Mouse (Mus musculus): ENCODE data around the gene Fshb.

Fshb gene

DNA sequence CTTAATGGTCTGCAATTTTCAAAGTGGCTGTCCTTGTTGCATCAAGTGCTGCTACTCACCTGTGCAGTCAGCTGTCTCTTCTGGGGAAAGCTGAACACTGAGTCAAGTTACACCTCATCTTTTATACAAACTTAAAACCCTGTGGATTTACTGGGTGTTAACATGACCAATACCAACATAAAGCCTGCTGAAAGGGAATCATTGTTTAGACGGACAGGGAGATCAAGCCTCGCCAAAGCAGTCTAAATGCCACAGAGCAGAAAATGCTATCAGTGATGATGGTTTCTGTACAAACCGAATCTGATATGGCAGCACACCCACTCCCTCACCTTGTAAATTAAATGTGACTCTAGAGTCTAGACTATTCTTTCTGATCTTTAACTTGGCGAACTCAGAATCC, at the start of gene Fshb:
Fshb (minus strand) TSS at position 101 of the 400 bp plus-strand sequence.
- DNase-seq (ENCODE audit: low spot score in 2 of 2) = no peak

DNA sequence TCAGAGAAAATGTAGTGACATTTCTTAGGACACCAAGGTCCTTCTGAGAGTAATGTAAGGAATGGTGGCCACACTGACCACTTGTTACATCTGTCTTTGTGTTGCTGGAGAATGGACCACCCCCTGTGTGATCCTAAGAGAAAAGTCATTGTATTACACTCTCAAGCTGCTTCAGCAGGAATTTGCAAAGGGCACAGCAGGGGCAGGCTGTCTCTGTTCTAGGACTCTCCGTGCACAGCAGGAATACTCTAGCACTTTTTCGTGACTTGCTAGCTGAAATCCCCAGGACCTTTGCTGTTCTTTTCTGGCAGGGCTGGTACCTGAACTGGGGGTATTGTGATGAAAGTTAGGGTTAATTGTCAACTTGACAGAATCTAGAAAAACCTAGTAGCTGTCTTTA, 24.8 kb upstream of the Fshb start:
- no peak for DNase-seq (ENCODE audit: low spot score in 2 of 2)

DNA sequence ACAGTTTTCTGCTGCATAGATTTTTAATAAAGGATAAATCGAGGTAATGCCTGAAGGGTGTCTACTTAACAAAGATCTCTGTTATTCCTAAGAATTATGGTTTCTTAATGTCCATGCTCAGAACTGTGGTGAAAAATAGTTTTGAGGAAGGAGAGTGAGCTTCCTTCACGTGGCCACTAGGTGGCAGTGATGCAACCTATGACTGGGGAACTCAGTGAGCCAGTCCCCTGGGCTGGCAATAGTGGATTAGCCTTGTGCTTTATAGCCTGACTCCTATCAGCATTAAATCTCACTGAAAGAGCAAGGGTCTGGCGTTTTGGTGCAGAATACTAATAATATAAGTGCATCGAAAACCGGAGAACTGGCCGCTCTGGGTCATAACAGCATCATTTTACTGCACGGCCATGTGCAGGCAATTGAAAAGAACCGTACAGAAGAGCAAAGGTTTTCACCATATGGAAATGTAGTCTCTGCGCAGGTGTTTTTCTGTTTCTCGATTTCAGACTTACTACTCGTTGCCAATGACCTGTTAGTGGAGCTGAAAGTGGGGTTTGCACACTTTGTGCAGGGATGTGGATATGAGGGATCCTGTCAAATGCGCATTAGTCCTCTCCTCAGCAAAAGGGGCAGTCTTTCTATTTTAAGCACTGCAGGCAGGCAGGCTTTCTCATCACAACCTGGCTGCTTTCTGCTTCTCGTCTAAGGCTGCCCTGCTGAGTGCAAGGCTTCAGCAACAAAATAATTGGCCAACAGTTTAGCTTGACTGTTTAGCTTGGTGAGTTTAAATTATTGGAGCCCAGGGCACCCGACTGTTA, 23.8 kb upstream of the Fshb start:
- DNase-seq (ENCODE audit: low spot score in 2 of 2) = no peak

DNA sequence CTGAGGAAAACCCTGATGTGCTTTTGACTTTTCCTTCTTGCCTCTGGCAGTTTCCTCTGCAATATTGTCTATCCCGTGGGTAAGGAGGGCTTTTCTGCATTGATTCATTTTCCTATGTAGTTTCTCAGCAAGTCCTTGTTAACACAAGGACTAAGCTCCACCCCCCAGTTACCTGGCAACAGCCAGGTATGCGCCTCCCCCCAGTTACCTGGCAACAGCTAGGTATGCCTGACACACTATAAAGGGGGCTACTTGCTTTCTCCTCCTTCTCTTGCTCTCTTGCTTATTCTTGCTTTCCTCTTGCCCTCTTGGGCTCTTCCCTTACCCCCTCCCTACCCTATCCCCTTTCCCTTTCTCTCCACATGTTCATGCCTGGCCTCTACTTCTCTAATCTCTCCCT, 3.8 kb upstream of the Fshb start:
- no peak for DNase-seq (ENCODE audit: low spot score in 2 of 2)

DNA sequence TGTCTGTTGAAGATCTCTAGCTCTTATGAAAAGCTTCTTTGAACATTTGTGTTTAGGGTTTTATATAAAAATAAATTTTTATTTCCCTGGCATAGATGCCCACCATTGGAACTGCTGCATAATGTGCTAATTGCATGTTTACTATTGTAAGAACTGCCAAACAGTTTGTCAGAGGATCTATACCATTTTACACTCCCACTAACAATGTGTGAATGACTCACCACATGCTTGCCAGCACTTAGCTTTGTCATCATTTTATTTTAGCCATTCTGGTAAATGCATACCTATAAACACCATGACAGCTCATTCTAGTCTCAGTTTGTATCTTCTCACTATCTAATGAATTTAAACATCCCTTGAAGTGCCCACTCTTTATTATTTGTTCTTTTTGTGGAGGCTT, 13.5 kb downstream of the Fshb start:
- DNase-seq (ENCODE audit: low spot score in 2 of 2) = no peak

DNA sequence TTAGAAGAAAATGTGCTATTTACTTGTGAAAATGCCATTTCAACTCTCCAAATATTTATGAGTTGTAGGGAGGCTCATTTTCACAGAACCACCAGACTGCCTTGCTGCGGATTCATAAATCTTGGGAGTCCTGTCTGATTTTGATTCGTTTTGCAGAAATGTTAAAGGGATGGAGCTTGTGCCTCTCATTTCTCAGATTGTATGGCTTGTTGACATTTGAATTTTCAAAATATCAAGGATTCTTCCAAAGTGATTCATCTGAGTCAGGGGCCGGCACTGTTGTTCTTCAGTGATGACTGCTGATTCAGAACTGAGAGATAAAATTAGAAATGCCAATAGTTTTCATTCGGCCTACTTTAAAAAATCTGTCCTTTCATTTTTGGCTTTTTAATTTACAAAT, 18.6 kb downstream of the Fshb start:
- DNase-seq (ENCODE audit: low spot score in 2 of 2) = no peak

DNA sequence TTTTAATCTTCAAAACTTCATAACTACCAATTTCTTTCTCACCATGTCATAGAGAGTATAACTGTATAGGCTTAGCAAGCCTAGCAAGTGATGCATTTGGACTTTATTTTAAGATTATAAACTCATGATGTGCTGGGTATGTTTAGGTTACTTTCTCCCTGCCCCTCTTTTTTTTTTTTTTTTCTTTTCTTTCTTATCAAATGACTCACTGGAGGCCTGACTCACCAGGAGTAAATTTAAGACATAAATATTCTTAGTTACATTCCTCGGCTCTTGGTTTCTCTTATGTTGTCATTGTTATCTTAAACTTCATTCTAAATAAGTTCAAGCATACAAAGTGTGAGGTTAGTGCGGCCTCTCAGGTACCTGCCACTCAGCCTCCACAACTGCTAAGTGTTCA, 23.5 kb downstream of the Fshb start:
- no peak for DNase-seq (ENCODE audit: low spot score in 2 of 2)

DNA sequence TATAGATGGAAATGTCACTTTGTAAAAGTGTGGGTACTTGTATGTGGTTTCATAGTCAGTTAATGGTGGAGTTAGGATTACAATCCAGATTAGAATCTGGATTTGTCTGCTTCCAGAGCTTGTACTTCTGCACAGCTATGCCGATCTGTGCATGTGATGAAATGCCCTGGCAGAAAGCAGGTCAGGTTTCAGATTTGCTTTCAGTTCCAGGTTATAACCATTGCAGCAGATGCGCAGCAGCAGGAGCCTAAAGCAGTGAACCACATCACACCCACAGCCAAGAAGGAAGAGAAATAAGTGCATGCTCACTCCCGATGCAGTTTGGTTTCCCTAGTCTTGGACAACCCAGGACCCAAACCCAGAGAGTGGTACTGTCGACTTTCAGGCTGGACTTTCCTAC, 34.8 kb downstream of the Fshb start:
- DNase-seq (ENCODE audit: low spot score in 2 of 2) = no peak

DNA sequence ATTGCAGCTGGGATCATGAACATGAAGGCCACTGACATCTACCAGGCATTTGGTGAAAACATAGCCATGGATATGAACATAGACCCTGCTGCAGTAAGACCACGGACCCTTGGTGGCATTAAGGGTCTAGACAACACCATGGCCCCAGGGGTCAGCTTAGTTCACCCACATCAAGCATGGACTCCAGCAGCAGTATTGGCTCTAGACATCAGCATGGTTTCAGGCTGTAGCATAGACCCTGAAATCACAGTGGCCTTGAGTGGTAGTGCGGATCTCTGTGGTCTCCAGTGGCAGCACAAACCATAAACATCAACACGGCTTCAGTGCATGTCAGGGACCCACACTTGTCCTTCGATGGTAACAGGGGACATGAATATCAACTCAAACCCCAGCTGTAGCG, 36.7 kb downstream of the Fshb start:
- no peak for DNase-seq (ENCODE audit: low spot score in 2 of 2)

DNA sequence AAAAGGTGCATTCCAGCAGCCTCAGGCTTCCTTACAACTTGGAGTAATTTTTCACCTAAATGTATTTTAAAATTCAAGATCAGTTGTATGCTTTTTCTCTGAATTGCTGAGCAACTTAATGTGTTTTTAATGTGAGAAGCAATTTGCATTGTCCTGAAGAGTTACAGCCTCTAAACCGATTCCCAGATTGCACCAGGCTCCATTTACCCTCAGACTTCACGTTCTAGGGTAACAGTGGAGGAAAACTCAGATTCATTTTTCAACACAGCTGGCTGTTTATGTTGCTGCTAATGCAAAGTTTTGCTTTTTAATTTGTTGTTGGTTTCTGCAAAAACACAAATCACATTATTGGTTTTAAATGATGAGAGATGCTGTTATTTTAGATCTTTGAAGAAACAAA, 40.1 kb downstream of the Fshb start:
- no peak for DNase-seq (ENCODE audit: low spot score in 2 of 2)

DNA sequence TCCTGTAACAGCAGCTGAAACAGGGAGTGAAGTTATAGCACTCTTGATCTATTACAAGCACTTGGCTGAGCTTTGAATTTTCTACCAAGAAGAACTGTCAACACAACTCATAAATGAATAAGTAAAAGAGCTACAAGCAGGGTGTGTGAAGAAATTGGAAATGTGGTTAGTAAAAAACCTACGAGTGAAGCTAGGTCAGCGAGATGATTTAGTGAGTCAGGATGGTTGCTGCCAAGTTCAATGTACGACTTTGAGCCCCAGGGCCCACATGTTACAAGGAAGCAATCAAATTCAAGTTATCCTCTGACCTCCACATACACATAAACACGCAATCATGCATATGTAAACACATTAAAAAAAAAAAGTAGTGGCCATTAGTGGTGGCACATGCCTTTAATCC, 46.3 kb downstream of the Fshb start:
- DNase-seq (ENCODE audit: low spot score in 2 of 2) = no peak

DNA sequence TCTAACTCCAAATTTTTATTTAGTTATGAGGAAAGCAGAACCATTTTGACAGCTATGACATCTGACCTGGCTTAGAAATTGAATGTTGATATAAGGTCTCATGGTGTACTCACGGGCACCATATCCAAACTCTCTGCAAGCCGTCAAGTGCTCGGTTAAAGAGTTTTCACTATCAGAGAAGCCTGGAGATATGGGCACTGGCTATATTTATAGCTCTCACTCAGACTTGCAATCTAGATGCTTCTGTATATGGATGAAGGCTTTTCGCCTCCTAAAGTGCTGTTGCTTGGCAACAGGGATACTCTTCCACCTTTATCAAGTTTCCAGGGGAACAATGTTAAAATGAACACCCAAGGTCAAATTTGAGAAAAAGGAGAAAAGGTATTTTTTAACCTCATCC, 47.1 kb downstream of the Fshb start:
- no peak for DNase-seq (ENCODE audit: low spot score in 2 of 2)

DNA sequence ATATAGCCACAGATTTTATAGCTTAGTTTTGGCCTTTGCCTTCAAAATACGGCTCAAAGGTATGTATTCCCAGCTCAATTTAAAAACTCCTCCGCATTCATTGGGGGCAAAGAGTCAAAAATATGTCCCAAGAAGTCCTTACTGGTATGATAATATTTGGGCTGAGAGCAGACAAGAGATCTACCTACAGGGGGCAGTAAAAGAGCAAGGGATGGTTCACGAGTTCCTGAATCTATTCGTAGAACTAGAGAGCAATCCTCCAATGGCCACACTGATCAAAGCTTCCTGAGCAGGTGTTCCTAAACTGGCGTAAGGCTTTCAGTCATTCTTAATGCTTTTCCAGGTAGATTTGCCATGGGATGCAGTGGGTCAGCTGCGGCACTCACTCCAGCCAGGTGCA, 49.3 kb downstream of the Fshb start:
- DNase-seq (ENCODE audit: low spot score in 2 of 2) = no peak

DNA sequence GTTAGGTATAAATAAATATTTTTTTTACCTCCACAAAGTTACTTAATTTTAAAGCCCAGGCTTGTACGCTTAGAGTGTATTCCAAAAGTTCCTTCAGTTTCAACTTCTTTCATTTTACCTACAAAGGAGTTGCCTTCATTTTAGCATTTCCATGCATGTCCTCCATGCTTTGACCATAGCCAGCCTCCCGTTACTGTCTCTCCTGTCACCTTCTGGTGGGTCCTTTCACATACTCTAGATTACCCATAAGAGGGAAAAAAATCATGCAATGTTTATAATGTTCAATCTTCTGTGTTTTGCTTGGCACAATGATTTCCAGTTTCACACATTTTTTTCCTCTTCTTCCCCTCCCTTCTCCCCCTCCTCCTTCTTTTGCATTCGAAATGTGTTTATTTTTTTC, 53.1 kb downstream of the Fshb start:
- no peak for DNase-seq (ENCODE audit: low spot score in 2 of 2)
